Mouse (Mus musculus): Measurements from ENCODE around the gene Otud4. TPM values are rescaled to one million over a fixed set of nuclear protein-coding genes. Genes with fewer than 3 reads are reported as not detected.
"Not testable (repeated sequence)": the region's sequence is repeated elsewhere in the genome, so short reads cannot be mapped to it uniquely, and the experiment has no call there.

Gene Otud4
- total and polyA plus RNA-seq, 3 experiments: 45.3 to 53.4 (median 51.7) TPM

DNA sequence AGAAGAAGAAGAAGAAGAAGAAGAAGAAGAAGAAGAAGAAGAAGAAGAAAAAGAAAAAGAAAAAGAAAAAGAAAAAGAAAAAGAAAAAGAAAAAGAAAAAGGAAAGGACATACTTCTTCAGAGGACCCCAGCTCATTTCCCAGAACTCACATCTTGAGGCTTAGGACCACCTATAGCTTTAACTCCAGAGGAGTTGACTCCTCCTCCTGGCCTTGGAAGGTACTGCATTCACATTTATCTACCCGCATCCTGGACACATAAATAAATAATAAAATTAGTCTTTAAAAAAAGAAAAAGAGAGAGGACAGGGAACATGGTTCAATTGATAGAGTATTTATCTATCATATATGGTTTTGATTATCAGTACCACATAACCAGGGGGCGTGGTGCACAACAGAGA is 36.2 kb upstream of the Otud4 start:
- H3K79me2 ChIP-seq (ENCODE audit: control insufficient read depth, insufficient read depth, low read length, poor library complexity); H3K27me3 ChIP-seq (ENCODE audit: control insufficient read depth in 1 of 2, insufficient read depth in 2 of 2, low read length in 2 of 2); H3K27ac ChIP-seq (ENCODE audit: control insufficient read depth, low read depth, low read length); H3K9me3 ChIP-seq (replicated peaks; ENCODE audit: insufficient read depth, low read length); H3K4me1 ChIP-seq (ENCODE audit: control insufficient read depth in 1 of 2, insufficient read depth in 2 of 2, low read length in 2 of 2); H3K36me3 ChIP-seq (ENCODE audit: control insufficient read depth in 1 of 2, insufficient read depth in 2 of 2, low read length in 2 of 2); H3K9ac ChIP-seq (ENCODE audit: control insufficient read depth, low read depth, low read length, poor library complexity, severe bottlenecking); H3K4me3 ChIP-seq (ENCODE audit: control insufficient read depth in 1 of 2, insufficient read depth in 1 of 2, low read depth in 2 of 2, low read length in 2 of 2): not testable (repeated sequence)
- peak; percentile 51 for TF ChIP-seq SMC3 (IDR thresholded peaks at IDR 0.05; ENCODE audit: low read depth, low read length)
- TF ChIP-seq CTCF (IDR thresholded peaks at IDR 0.05 in 2 of 3, conservative IDR thresholded peaks at IDR 0.05 in 1 of 3; ENCODE audit: control insufficient read depth in 1 of 3, insufficient read depth in 1 of 3, low read depth in 2 of 3, low read length in 3 of 3, poor library complexity in 1 of 3, severe bottlenecking in 1 of 3): peak in 2 of 3 experiments; percentile 38 to 54; a peak in 3 of 6 replicates
- peak; percentile 49 for TF ChIP-seq RAD21 (IDR thresholded peaks at IDR 0.05; ENCODE audit: low read depth, low read length)
- TF ChIP-seq ZC3H11A (IDR thresholded peaks at IDR 0.05; ENCODE audit: low read depth, low read length): peak; percentile 22; the same call in 1 of the 2 replicates
- peak; percentile 68 for DNase-seq (ENCODE audit: low read depth, low spot score)

DNA sequence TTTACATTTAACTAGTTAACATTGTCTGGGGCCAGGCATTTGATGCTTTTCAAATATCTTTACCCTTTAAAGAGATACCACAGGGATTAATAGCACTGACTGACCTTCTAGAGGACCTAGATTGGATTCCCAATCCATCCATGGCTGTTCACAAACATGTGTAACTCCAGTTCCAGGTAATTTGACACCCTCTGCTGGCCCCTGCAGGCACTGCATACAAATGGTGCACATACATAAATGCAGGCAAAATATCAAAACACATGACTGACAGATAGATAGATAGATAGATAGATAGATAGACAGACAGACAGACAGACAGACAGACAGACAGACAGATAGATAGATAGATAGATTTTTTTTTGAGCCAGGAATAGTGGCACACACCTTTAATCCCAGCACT is 33.2 kb upstream of the Otud4 start:
- peak; percentile 47 for DNase-seq (ENCODE audit: low read depth, low spot score)

DNA sequence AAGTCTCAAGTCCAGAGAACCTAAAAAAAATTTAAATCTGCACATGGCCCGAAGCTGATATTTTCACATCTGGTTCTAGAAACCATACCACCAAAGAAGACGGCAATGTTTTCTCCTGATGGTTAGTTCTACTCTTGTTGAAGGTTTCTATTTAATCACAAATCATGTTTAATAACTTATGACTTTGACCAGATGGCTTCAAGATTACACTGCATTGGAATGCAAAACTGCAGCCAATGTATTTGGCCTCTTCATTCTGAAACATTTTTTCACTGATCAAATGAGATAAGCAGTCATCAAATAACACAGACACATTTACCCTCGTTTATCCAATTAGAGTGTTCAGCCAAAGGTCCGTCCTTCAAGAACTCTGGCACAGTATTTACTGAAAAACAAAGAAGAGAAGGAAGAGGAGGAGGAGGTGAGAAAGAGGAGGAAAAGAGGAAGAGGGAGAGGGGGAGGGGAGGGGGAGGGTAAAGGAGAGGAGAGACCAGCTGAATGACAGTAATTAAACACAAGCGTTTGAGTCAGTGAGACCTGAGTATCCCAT is 32.6 kb upstream of the Otud4 start:
- H3K9ac ChIP-seq (ENCODE audit: control insufficient read depth, low read depth, low read length, poor library complexity, severe bottlenecking): no peak overlapping the region
- peaks cover 0 to 4% of the 10 kb centered on the region in 2 experiments; a peak in 2 of 4 replicates for H3K36me3 ChIP-seq (ENCODE audit: control insufficient read depth in 1 of 2, insufficient read depth in 2 of 2, low read length in 2 of 2)
- no peak for DNase-seq (ENCODE audit: low read depth, low spot score)
- no peaks in the 10 kb centered on the region for H3K9me3 ChIP-seq (replicated peaks; ENCODE audit: insufficient read depth, low read length)
- H3K27ac ChIP-seq (ENCODE audit: control insufficient read depth, low read depth, low read length): no peak overlapping the region
- no peak overlapping the region for H3K4me3 ChIP-seq (ENCODE audit: control insufficient read depth in 1 of 2, insufficient read depth in 1 of 2, low read depth in 2 of 2, low read length in 2 of 2)
- peaks cover 0 to 4% of the 10 kb centered on the region in 2 experiments; a peak in 1 of 4 replicates for H3K4me1 ChIP-seq (ENCODE audit: control insufficient read depth in 1 of 2, insufficient read depth in 2 of 2, low read length in 2 of 2)
- no peaks in the 10 kb centered on the region for H3K27me3 ChIP-seq (ENCODE audit: control insufficient read depth in 1 of 2, insufficient read depth in 2 of 2, low read length in 2 of 2)
- TF ChIP-seq SIN3A (IDR thresholded peaks at IDR 0.05; ENCODE audit: low read length) (no peak), BHLHE40 (IDR thresholded peaks at IDR 0.05; ENCODE audit: borderline replicate concordance, low read depth, low read length) (no peak), TAL1 (IDR thresholded peaks at IDR 0.05; ENCODE audit: low read length) (no peak), EP300 (IDR thresholded peaks at IDR 0.05; ENCODE audit: low read depth in 1 of 2, low read length in 2 of 2) (no peak), GABPA (IDR thresholded peaks at IDR 0.05; ENCODE audit: low read depth, low read length) (no peak), TBP (IDR thresholded peaks at IDR 0.05; ENCODE audit: low read depth, low read length) (no peak), ZMIZ1 (IDR thresholded peaks at IDR 0.05; ENCODE audit: low read depth, low read length) (no peak), MEF2A (IDR thresholded peaks at IDR 0.05; ENCODE audit: extremely low read depth, insufficient replicate concordance, low read depth, low read length, poor library complexity, severe bottlenecking) (no peak), RCOR1 (IDR thresholded peaks at IDR 0.05; ENCODE audit: low read depth, low read length) (no peak), MAFK (IDR thresholded peaks at IDR 0.05; ENCODE audit: borderline replicate concordance, low read depth, low read length) (no peak), USF2 (IDR thresholded peaks at IDR 0.05; ENCODE audit: borderline replicate concordance in 1 of 2, insufficient read depth in 1 of 2, low read depth in 1 of 2, low read length in 2 of 2) (no peak), HCFC1 (IDR thresholded peaks at IDR 0.05; ENCODE audit: low read depth, low read length) (no peak), POLR2A (IDR thresholded peaks at IDR 0.05; ENCODE audit: control insufficient read depth in 1 of 2, insufficient read depth in 1 of 2, low read depth in 1 of 2, low read length in 2 of 2, poor library complexity in 1 of 2) (no peak), KAT2A (conservative IDR thresholded peaks at IDR 0.05; ENCODE audit: low read depth, low read length) (no peak), POLR2AphosphoS2 (IDR thresholded peaks at IDR 0.05; ENCODE audit: low read length) (no peak)
- no peaks in the 10 kb centered on the region for H3K79me2 ChIP-seq (ENCODE audit: control insufficient read depth, insufficient read depth, low read length, poor library complexity)

More for the DNA sequence above, 33.2 kb upstream of the Otud4 start:
- H3K27ac ChIP-seq (ENCODE audit: control insufficient read depth, low read depth, low read length): no peak overlapping the region
- TF ChIP-seq GABPA (IDR thresholded peaks at IDR 0.05; ENCODE audit: low read depth, low read length) (no peak), USF2 (IDR thresholded peaks at IDR 0.05; ENCODE audit: borderline replicate concordance in 1 of 2, insufficient read depth in 1 of 2, low read depth in 1 of 2, low read length in 2 of 2) (no peak), TCF12 (IDR thresholded peaks at IDR 0.05; ENCODE audit: low read depth, low read length) (no peak), SMC3 (IDR thresholded peaks at IDR 0.05; ENCODE audit: low read depth, low read length) (peak; percentile 35), ZNF384 (IDR thresholded peaks at IDR 0.05; ENCODE audit: low read depth, low read length) (no peak), NELFE (IDR thresholded peaks at IDR 0.05; ENCODE audit: low read depth, low read length) (no peak), GATA1 (IDR thresholded peaks at IDR 0.05; ENCODE audit: low read depth, low read length) (no peak), RAD21 (IDR thresholded peaks at IDR 0.05; ENCODE audit: low read depth, low read length) (peak; percentile 28), CTCF (IDR thresholded peaks at IDR 0.05 in 2 of 3, conservative IDR thresholded peaks at IDR 0.05 in 1 of 3; ENCODE audit: control insufficient read depth in 1 of 3, insufficient read depth in 1 of 3, low read depth in 2 of 3, low read length in 3 of 3, poor library complexity in 1 of 3, severe bottlenecking in 1 of 3) (peak; percentile 39 to 50 (median 40); a peak in 5 of 6 replicates), MYC (IDR thresholded peaks at IDR 0.05; ENCODE audit: low read depth, low read length) (no peak), ZC3H11A (IDR thresholded peaks at IDR 0.05; ENCODE audit: low read depth, low read length) (no peak)
- H3K27me3 ChIP-seq (ENCODE audit: control insufficient read depth in 1 of 2, insufficient read depth in 2 of 2, low read length in 2 of 2): no peaks in the 10 kb centered on the region
- H3K79me2 ChIP-seq (ENCODE audit: control insufficient read depth, insufficient read depth, low read length, poor library complexity): no peaks in the 10 kb centered on the region
- H3K4me3 ChIP-seq (ENCODE audit: control insufficient read depth in 1 of 2, insufficient read depth in 1 of 2, low read depth in 2 of 2, low read length in 2 of 2): no peak overlapping the region
- no peaks in the 10 kb centered on the region for H3K4me1 ChIP-seq (ENCODE audit: control insufficient read depth in 1 of 2, insufficient read depth in 2 of 2, low read length in 2 of 2)
- no peak overlapping the region for H3K9ac ChIP-seq (ENCODE audit: control insufficient read depth, low read depth, low read length, poor library complexity, severe bottlenecking)
- no peaks in the 10 kb centered on the region for H3K36me3 ChIP-seq (ENCODE audit: control insufficient read depth in 1 of 2, insufficient read depth in 2 of 2, low read length in 2 of 2)
- H3K9me3 ChIP-seq (replicated peaks; ENCODE audit: insufficient read depth, low read length): no peaks in the 10 kb centered on the region

All from MEL (cell line).